8 mouse cellular contexts compared by ENCODE assay signal in the genomic region with DNA sequence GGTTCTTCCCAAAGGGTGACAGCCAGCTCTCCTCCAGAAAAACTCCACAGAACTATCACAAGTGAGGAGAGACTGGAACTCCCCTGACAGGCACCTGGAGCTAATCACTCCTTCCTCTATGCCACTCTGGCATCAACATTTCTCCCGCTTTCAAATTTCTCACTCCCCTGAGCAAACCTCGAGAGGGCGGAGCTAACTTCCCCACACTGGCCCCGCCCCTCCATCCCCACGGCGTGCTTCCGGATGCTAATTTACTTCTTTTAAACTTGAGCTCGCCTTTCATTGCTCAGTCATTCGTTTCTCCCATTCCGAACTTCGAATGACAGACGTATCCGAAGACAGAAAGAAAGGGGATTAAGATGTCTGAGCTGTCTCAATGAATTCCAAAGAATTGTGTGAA.
DNase-seq lines count a peak whose midpoint lies in the region; ATAC-seq lines count a peak whose summit lies in the region.

No protein-coding gene starts in this region.

- peaks cover 7% of the 10 kb centered on the region for H3K4me1 ChIP-seq in hindbrain, embryonic 13.5 days (replicated peaks)
- H3K4me1 ChIP-seq in liver, embryonic 15.5 days (replicated peaks) = no peaks in the 10 kb centered on the region; the same call in 1 of the 2 replicates
- no peaks in the 10 kb centered on the region for H3K4me1 ChIP-seq in neural tube, embryonic 11.5 days (ENCODE audit: control insufficient read depth, insufficient read depth, low read length)

- H3K4me2 ChIP-seq in hindbrain, embryonic 13.5 days = peak overlapping the region; percentile 40
- H3K4me2 ChIP-seq in liver, embryonic 15.5 days = peak overlapping the region; percentile 47
- peak overlapping the region; percentile 37 for H3K4me2 ChIP-seq in neural tube, embryonic 11.5 days (ENCODE audit: low read depth)

- DNase-seq in adrenal gland, adult 2 months = peak; percentile 25
- DNase-seq in adrenal gland, adult 8-10 months = no peak
- DNase-seq in embryo, embryonic 9.5 days (ENCODE audit: extremely low spot score) = peak; percentile 45
- DNase-seq in neural tube, embryonic 11.5 days (ENCODE audit: low spot score) = peak; percentile 32
- DNase-seq in right cerebral cortex, adult 2 months (ENCODE audit: low spot score in 2 of 2) = no peak

- WGBS in hindbrain, embryonic 13.5 days = 3% methylated on average over 13 of the region's 13 CpGs
- WGBS in liver, embryonic 15.5 days (ENCODE audit: insufficient replicate concordance) = 2% methylated on average over 13 of the region's 13 CpGs
- 6% methylated on average over 13 of the region's 13 CpGs for WGBS in neural tube, embryonic 11.5 days

- no peaks in the 10 kb centered on the region for H3K9me3 ChIP-seq in hindbrain, embryonic 13.5 days
- H3K9me3 ChIP-seq in liver, embryonic 15.5 days (replicated peaks) = no peaks in the 10 kb centered on the region
- H3K9me3 ChIP-seq in neural tube, embryonic 11.5 days (ENCODE audit: control insufficient read depth, low read length) = no peaks in the 10 kb centered on the region

- no peak for ATAC-seq in hindbrain, embryonic 13.5 days (ENCODE audit: low FRiP score)
- no peak for ATAC-seq in liver, embryonic 15.5 days (ENCODE audit: insufficient read depth)
- no peak for ATAC-seq in neural tube, embryonic 11.5 days (ENCODE audit: insufficient read depth, low FRiP score, low TSS enrichment)
- ATAC-seq in cerebellum, adult (ENCODE audit: insufficient number of reproducible peaks, low FRiP score, low TSS enrichment) = no peak

- no peaks in the 10 kb centered on the region for H3K36me3 ChIP-seq in hindbrain, embryonic 13.5 days
- no peaks in the 10 kb centered on the region for H3K36me3 ChIP-seq in liver, embryonic 15.5 days (replicated peaks)
- no peaks in the 10 kb centered on the region for H3K36me3 ChIP-seq in neural tube, embryonic 11.5 days (ENCODE audit: control insufficient read depth, insufficient read depth, low read length)

- no peak overlapping the region for H3K4me3 ChIP-seq in hindbrain, embryonic 13.5 days
- no peak overlapping the region for H3K4me3 ChIP-seq in liver, embryonic 15.5 days (replicated peaks)
- H3K4me3 ChIP-seq in neural tube, embryonic 11.5 days (ENCODE audit: low read depth, low read length) = no peak overlapping the region

- H3K27me3 ChIP-seq in hindbrain, embryonic 13.5 days = 0 out of 2 replicates have a peak, but pooled peaks cover 8% of the 10 kb centered on the region
- H3K27me3 ChIP-seq in liver, embryonic 15.5 days = no peaks in the 10 kb centered on the region
- no peaks in the 10 kb centered on the region for H3K27me3 ChIP-seq in neural tube, embryonic 11.5 days (ENCODE audit: control insufficient read depth, insufficient read depth, low read length)

- H3K27ac ChIP-seq in hindbrain, embryonic 13.5 days = no peak overlapping the region
- no peak overlapping the region for H3K27ac ChIP-seq in liver, embryonic 15.5 days (replicated peaks)
- H3K27ac ChIP-seq in neural tube, embryonic 11.5 days (ENCODE audit: low read depth, low read length) = no peak overlapping the region

- no peak overlapping the region for H3K9ac ChIP-seq in hindbrain, embryonic 13.5 days
- no peak overlapping the region for H3K9ac ChIP-seq in liver, embryonic 15.5 days
- no peak overlapping the region for H3K9ac ChIP-seq in neural tube, embryonic 11.5 days (ENCODE audit: low read length)

Comparison
In these comparisons a context has a peak if more than half of its experiments do, and no peak if none do; other contexts are left out.
1. DNase-seq: peak in adrenal gland, adult 2 months (single experiment), embryo, embryonic 9.5 days (single experiment) and neural tube, embryonic 11.5 days (single experiment); none in adrenal gland, adult 8-10 months (single experiment) and right cerebral cortex, adult 2 months (0 of 2).
2. Peak in every context shown above with its lines, with median percentiles within 50 percentile points of each other: H3K4me2 ChIP-seq.